Mouse (Mus musculus): ENCODE results near the gene Gm6657.

Gm6657 gene

GRCm38 (mm10) chr12:78193942-78194341 lies at the start of gene Gm6657:
Gm6657 (plus strand) TSS chr12:78194242.
- no peak for DNase-seq (ENCODE audit: low spot score)

GRCm38 (mm10) chr12:78153308-78154002 lies 40.6 kb upstream of the Gm6657 start:
- no peak for DNase-seq (ENCODE audit: low spot score)

DNA sequence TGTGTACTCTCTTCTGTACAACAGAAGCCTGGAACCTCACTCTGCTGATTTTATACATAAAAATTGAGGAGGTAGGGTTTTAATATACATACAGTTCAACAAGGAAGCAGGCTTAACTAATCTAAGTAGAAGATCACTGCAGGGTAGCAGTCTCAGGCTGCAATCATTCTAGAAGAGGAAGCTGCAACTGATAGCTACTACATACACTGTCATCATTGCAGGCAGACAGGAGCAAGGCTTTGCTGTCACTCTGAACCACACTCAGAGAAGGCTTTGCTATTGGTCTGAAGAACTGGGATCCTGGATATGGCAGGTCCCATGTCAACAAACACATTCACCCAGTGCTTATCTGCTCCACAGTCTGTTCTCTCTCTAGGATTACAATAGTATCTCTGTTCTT lies 23.9 kb upstream of the Gm6657 start:
- DNase-seq (ENCODE audit: low spot score): no peak

DNA sequence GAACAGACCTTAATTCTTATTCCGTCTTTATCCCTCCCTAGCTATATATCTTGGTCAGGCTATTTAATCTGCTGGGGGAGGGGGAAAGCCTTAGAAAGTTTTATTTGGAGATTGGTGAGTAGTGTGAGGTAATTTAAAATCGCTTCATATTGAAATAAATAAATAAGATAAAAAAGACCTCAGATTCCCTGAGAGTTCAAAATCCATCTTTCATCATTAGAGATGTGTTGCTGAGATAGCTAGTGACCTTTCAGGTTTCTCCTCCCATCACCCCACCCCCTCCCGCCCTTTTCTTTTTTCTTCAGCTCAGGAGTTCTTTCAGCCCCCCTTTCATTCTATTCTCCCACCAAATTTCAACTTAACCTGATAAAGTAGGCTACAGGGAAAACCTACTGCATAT lies 20.1 kb upstream of the Gm6657 start:
- no peak for DNase-seq (ENCODE audit: low spot score)

DNA sequence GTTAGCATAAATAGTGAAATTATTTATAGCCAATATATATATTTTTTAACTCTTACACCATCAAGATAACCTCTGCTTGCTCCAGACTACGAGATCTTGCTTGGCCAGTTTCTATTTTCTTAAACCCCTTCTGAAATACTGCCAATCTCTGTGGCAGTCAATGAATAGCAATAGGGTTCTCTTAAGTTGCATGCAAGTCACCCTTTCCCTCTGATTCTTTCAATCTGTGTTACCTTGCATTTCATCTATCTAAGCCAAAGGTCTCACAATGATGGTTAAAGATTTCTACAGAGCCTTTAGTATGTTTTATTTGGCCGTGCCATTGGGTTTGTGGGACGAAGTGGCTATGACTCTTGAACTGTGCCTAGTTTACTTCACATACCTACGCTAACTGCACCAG lies 19.4 kb upstream of the Gm6657 start:
- no peak for DNase-seq (ENCODE audit: low spot score)

DNA sequence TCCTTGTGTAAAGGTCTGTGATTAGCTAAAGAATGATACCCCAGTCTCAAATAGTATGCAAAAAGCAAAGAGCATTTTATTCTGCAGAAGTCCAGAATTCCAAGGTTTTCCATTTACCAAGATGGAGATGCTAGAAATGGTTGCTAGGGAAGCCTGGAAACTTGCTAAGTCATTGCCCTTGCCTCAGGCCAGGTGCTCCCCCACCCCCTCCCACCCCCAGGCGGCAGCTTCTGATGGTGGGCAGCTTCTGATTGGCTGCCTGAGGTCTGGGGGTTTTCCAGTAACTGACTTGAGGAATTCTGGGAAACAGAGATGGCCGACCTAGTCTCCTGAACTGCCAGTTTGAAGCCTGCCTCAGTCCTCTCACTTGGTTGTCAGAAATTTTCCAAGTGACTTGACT lies 12.6 kb upstream of the Gm6657 start:
- DNase-seq (ENCODE audit: low spot score): no peak

GRCm38 (mm10) chr12:78195368-78195767 lies 1.3 kb downstream of the Gm6657 start:
- no peak for DNase-seq (ENCODE audit: low spot score)

- no peak for DNase-seq (ENCODE audit: low spot score)
These were observed 9.6 kb downstream of the Gm6657 start for GRCm38 (mm10) chr12:78203646-78204045.

DNA sequence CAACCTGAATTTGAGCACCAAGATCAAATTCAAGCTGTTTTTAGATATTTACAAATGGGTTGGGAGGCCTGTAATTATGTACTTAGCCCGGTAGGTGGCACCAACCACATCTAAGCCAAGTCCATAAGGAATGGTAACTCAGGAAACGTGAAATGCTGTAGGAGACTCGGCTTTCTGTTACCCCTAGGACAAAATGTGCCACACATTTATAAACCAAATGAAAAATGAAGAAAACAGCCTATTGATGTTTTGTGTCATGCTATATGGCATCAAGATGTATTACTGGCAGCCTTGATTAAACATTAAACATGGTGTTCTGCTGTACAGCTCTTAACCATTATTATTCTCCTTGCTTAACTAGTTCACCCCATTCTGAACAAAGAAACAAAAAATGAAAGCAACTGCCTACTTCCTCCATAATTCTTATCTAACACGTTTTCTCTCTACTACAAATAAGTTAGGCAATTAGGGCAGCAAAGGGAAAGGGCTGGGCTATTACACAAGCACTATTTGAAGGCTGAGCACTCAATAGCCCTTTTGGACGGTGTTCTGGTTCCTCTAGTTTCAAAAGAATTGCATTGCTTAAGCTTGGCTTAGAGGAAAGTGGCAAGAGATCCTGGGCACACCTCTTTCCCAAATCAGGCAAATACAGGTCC lies 12.0 kb downstream of the Gm6657 start:
- DNase-seq (ENCODE audit: low spot score): peak; percentile 45

GRCm38 (mm10) chr12:78206571-78206960 lies 12.5 kb downstream of the Gm6657 start:
- DNase-seq (ENCODE audit: low spot score): no peak

- no peak for DNase-seq (ENCODE audit: low spot score)
These were observed 15.8 kb downstream of the Gm6657 start for GRCm38 (mm10) chr12:78209856-78210255.

- no peak for DNase-seq (ENCODE audit: low spot score)
These were observed 21.4 kb downstream of the Gm6657 start for GRCm38 (mm10) chr12:78215490-78215889.

GRCm38 (mm10) chr12:78219191-78219825 lies 25.3 kb downstream of the Gm6657 start:
- DNase-seq (ENCODE audit: low spot score): no peak

GRCm38 (mm10) chr12:78225707-78226518 lies 31.9 kb downstream of the Gm6657 start, which contains the start of gene Gphn:
Gphn (plus strand) TSS chr12:78226379.
- DNase-seq (ENCODE audit: low spot score): peak; percentile 71

DNA sequence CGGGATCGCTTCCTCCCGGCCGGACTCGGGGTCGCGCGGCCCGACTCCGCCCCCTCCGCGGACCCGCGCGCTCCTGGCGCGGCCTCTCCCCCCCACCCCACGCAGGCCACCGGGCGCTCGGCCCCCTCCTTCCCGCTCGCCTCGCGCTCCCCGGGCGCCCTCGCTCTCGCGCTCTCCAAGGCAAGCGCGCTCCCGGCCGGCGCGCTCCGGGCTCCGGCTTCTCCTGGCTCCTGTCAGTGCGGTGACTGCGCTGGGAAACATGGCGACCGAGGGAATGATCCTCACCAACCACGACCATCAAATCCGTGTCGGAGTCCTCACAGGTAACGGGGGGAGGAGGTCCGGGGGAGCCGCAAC lies 32.5 kb downstream of the Gm6657 start:
- DNase-seq (ENCODE audit: low spot score): peak; percentile 55

DNA sequence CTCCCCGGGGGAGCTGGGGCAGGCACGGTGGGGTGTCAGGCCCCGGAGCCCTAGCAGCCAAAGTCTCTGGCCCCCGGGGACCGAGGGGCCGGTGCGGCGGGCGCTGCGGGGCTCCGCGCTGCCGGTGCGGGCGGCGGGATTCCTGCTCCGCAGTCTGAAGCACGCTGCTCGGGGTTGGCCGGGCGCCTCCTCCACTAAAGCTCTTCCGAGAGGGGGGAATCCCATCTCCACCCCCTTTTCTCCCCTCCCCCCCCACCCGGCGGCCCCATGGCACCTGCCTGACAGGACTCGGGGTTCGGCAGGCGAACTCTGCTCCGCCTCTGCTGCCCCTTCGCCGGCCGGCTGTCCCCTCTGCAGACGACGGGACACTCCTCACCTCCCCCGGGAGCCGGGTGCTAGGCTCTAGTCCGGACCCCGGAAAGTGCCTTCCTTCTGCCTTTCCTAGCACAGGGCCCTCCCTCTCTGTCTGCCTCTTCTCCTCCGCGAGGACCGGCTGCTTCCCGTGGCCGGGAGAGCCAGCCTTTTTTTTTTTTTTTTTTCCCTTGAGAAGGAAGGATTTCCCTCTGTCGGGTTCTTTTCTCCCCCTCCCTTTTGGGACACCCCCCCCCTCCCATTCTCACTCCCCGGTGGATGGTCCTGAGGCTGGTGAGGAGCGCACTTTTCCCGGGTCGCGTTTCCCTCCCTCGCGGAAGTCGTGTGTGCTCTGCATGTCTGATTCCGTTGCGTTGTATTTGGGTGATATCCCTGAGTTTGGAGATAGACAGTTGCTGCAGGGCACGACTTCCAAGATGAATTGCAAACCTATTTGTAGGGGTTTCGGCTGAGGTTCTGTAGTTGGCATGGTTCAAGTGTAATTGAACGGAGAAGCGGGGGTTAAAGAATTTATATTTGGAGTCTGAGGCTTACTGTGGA lies 33.2 kb downstream of the Gm6657 start:
- no peak for DNase-seq (ENCODE audit: low spot score)

DNA sequence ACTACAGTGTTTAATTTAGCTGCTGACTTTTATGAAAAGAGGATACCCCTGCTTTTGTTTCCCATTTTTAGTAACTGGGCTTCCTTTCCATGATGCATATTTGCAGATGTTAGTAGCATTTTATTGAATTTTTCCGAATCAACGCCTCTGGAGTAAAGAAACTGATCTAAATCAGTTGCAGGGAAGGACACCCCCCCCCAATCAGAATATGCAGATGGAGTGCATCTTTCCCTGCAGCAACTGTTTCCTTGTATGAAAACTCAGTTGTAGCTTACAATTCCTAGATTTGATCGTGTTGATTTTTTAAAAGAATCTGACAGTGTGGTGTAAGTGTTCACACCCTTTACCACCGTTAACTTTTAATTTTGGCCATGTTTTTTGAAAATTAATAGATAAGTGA lies 34.1 kb downstream of the Gm6657 start:
- no peak for DNase-seq (ENCODE audit: low spot score)

- DNase-seq (ENCODE audit: low spot score): no peak
These were observed 38.5 kb downstream of the Gm6657 start for GRCm38 (mm10) chr12:78232560-78232959.

DNA sequence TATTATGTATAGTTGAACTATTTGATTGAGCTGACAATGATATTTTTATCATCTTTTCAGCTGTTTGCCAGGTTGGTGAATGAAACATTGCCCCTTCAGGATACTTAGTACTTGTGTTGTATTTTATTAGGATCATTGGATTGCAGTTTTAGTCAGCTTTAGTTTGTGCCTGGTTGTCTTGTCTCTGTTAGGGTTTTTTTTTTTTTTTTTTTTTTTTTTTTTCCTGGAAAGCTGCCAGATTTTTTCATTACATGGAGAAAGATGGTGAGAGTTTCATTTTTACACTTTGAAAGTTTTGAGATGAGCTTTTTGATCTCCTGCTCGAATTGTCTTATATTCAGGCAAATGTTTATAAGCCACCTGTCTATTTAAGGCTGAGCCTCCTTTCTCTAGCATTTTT lies 54.3 kb downstream of the Gm6657 start:
- no peak for DNase-seq (ENCODE audit: low spot score)

DNA sequence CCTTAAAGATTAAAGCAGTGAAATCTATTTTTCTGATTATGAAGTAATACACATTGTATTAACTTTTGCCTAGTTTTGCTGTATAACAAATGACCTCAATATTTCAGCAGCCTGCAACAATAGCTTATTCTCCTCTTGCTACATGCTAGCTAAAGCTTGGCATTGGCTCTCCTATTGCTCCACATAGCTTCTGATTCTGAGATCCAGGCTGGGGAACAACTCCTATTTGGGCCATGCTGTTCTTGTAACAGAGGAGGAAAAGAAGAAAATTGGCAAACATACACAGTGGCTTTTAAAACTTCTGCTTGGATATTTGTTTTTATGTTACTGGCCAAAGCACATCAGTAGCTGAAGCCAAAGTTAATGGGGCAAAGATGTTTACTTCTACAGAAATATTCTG lies 55.1 kb downstream of the Gm6657 start:
- DNase-seq (ENCODE audit: low spot score): peak; percentile 20

All from layer of hippocampus, adult 9-10 months (tissue).